Mouse (Mus musculus): Measurements from ENCODE around the gene Nek2.

- TF ChIP-seq CTCF (IDR thresholded peaks at IDR 0.05; ENCODE audit: insufficient read depth, low read depth, low read length): no peak
- no peak for TF ChIP-seq POLR2A (IDR thresholded peaks at IDR 0.05; ENCODE audit: insufficient read depth, low read depth, low read length)
Observed at GRCm38 (mm10) chr1:191812949-191813691, 8.1 kb upstream of the Nek2 start.

All from olfactory bulb, adult 2 months (tissue).